Mouse (Mus musculus): Measurements from ENCODE around the gene Trim14. TPM values are rescaled to one million over a fixed set of nuclear protein-coding genes. Genes with fewer than 3 reads are reported as not detected.

The Trim14 gene
- polyA plus RNA-seq, 1 experiment from 2014 or later = 0.94 TPM

- 77% methylated on average over 3 of the region's 3 CpGs for WGBS
- no peaks in the 10 kb centered on the region for H3K9me3 ChIP-seq
- H3K27me3 ChIP-seq (ENCODE audit: insufficient read depth, poor library complexity, severe bottlenecking) = no peaks in the 10 kb centered on the region
- no peak overlapping the region for H3K27ac ChIP-seq
- H3K4me3 ChIP-seq = no peak overlapping the region
- H3K36me3 ChIP-seq = no peaks in the 10 kb centered on the region
- no peak for DNase-seq (ENCODE audit: low spot score)
- peaks cover 11% of the 10 kb centered on the region; the same call in 1 of the 2 replicates for H3K4me1 ChIP-seq (replicated peaks)
Observed at GRCm38 (mm10) chr4:46556933-46557332, 21.0 kb upstream of the Trim14 start.

GRCm38 (mm10) chr4:46555762-46556161, 19.8 kb upstream of the Trim14 start:
- Histone ChIP-seq H3K27me3 (ENCODE audit: insufficient read depth, poor library complexity, severe bottlenecking) (no peaks in the 10 kb centered on the region), H3K36me3 (no peaks in the 10 kb centered on the region), H3K4me1 (replicated peaks) (peaks cover 11% of the 10 kb centered on the region), H3K27ac (no peak overlapping the region; the same call in 1 of the 2 replicates), H3K4me3 (no peak overlapping the region), H3K9me3 (no peaks in the 10 kb centered on the region)
- DNase-seq (ENCODE audit: low spot score) = no peak
- WGBS = 88% methylated on average over 9 of the region's 9 CpGs

- Histone ChIP-seq H3K4me1 (replicated peaks) (peaks cover 14% of the 10 kb centered on the region), H3K9me3 (no peaks in the 10 kb centered on the region), H3K27me3 (ENCODE audit: insufficient read depth, poor library complexity, severe bottlenecking) (no peaks in the 10 kb centered on the region), H3K27ac (no peak overlapping the region), H3K4me3 (no peak overlapping the region), H3K36me3 (no peaks in the 10 kb centered on the region)
- no peak for DNase-seq (ENCODE audit: low spot score)
- 85% methylated on average over 10 of the region's 10 CpGs for WGBS
Observed at GRCm38 (mm10) chr4:46554295-46555069, 18.5 kb upstream of the Trim14 start.

DNA sequence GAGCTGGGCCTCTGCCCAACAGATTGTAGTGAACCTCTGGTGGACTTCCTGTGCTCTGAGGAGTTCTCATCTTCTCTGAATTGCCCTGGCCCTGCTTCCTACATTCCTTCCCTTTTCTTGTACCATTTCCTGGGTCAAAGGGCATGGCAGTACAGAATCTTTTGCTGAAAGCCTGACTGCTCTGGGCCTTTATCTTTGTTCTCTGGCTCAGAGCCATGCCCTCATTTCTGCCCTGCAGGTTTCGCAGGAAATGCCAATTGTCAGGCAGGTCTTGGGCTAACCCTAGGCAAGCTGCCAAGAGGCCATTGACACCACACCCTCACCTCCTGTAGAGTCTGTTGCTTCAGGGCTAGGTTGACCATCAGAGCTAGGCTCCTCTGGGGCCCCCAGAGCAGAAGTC, 17.9 kb upstream of the Trim14 start:
- 75% methylated on average over 1 of the region's 1 CpGs for WGBS
- H3K9me3 ChIP-seq = no peaks in the 10 kb centered on the region
- DNase-seq (ENCODE audit: low spot score) = no peak
- no peaks in the 10 kb centered on the region for H3K36me3 ChIP-seq
- H3K27ac ChIP-seq = no peak overlapping the region
- peaks cover 14% of the 10 kb centered on the region for H3K4me1 ChIP-seq (replicated peaks)
- H3K27me3 ChIP-seq (ENCODE audit: insufficient read depth, poor library complexity, severe bottlenecking) = no peaks in the 10 kb centered on the region
- H3K4me3 ChIP-seq = no peak overlapping the region

GRCm38 (mm10) chr4:46550406-46550805, 14.5 kb upstream of the Trim14 start:
- Histone ChIP-seq H3K4me3 (no peak overlapping the region), H3K36me3 (no peaks in the 10 kb centered on the region), H3K27ac (no peak overlapping the region), H3K27me3 (ENCODE audit: insufficient read depth, poor library complexity, severe bottlenecking) (peaks cover 2% of the 10 kb centered on the region; the same call in 1 of the 2 replicates), H3K4me1 (replicated peaks) (peaks cover 21% of the 10 kb centered on the region), H3K9me3 (no peaks in the 10 kb centered on the region)
- DNase-seq (ENCODE audit: low spot score) = no peak
- 68% methylated on average over 8 of the region's 8 CpGs for WGBS

DNA sequence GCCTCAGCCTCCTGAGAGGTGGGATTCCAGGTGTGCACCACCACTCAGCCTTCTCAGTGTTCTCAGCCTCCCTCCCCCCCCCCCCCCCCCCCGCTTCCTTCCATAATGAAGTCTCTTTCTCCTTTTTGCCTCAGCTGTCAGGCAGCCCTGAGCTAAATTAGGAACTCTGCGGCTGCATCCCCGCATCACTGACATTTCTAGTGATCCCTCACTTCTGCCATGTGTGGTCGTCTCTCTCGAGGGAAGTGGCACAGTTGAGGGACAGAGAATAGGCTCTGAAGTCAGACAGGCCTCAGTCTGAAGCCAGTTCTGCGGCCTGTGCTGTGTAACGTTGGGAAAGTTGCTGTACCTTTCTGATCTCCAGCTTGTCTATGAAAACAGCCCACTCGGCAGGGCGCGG, 14.0 kb upstream of the Trim14 start:
- 79% methylated on average over 10 of the region's 10 CpGs for WGBS
- Histone ChIP-seq H3K9me3 (no peaks in the 10 kb centered on the region), H3K27me3 (ENCODE audit: insufficient read depth, poor library complexity, severe bottlenecking) (peaks cover 5% of the 10 kb centered on the region; the same call in 1 of the 2 replicates), H3K4me3 (no peak overlapping the region), H3K27ac (no peak overlapping the region), H3K4me1 (replicated peaks) (peaks cover 24% of the 10 kb centered on the region), H3K36me3 (no peaks in the 10 kb centered on the region)
- DNase-seq (ENCODE audit: low spot score) = no peak

GRCm38 (mm10) chr4:46546709-46547108, 10.8 kb upstream of the Trim14 start:
- Histone ChIP-seq H3K4me1 (replicated peaks) (peaks cover 24% of the 10 kb centered on the region), H3K9me3 (no peaks in the 10 kb centered on the region), H3K36me3 (no peaks in the 10 kb centered on the region), H3K4me3 (no peak overlapping the region), H3K27me3 (ENCODE audit: insufficient read depth, poor library complexity, severe bottlenecking) (peaks cover 5% of the 10 kb centered on the region; the same call in 1 of the 2 replicates), H3K27ac (peak overlapping the region; percentile 56)
- 33% methylated on average over 6 of the region's 6 CpGs for WGBS
- peak; percentile 24 for DNase-seq (ENCODE audit: low spot score)

GRCm38 (mm10) chr4:46545498-46545897, 9.6 kb upstream of the Trim14 start:
- no peak for DNase-seq (ENCODE audit: low spot score)
- H3K4me3 ChIP-seq = no peak overlapping the region
- H3K9me3 ChIP-seq = no peaks in the 10 kb centered on the region
- H3K36me3 ChIP-seq = no peaks in the 10 kb centered on the region
- H3K4me1 ChIP-seq (replicated peaks) = peaks cover 29% of the 10 kb centered on the region
- 22% methylated on average over 9 of the region's 9 CpGs for whole genome bisulfite sequencing
- no peak overlapping the region for H3K27ac ChIP-seq
- H3K27me3 ChIP-seq (ENCODE audit: insufficient read depth, poor library complexity, severe bottlenecking) = peaks cover 10% of the 10 kb centered on the region

DNA sequence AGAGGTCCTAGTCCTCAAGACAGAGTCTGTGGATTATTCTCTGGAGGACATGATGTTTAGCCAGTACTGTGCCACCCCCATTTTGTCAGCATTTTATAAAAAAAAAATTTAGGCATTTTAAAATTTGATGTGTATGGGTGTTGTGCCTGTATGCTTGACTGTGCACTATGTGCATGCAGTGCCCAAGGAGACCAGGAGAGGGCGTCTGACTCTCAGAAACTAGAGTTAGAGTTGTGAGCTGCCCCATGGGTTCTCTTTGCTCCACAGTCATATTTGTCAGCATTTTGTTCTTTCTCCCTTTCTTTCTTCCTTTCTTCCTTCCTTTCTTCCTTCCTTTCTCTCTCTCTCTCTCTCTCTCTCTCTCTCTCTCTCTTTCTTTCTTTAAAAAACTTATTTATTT, 8.4 kb upstream of the Trim14 start:
- Histone ChIP-seq H3K9me3 (no peaks in the 10 kb centered on the region), H3K36me3 (no peaks in the 10 kb centered on the region), H3K4me1 (replicated peaks) (peaks cover 26% of the 10 kb centered on the region), H3K27me3 (ENCODE audit: insufficient read depth, poor library complexity, severe bottlenecking) (peaks cover 16% of the 10 kb centered on the region), H3K27ac (no peak overlapping the region), H3K4me3 (no peak overlapping the region)
- no peak for DNase-seq (ENCODE audit: low spot score)
- WGBS = 37% methylated on average over 1 of the region's 1 CpGs

GRCm38 (mm10) chr4:46543366-46544050, 7.6 kb upstream of the Trim14 start:
- H3K27ac ChIP-seq = no peak overlapping the region
- H3K9me3 ChIP-seq = no peaks in the 10 kb centered on the region
- 91% methylated on average over 13 of the region's 13 CpGs for WGBS
- peaks cover 26% of the 10 kb centered on the region for H3K4me1 ChIP-seq (replicated peaks)
- DNase-seq (ENCODE audit: low spot score) = no peak
- H3K4me3 ChIP-seq = no peak overlapping the region
- H3K27me3 ChIP-seq (ENCODE audit: insufficient read depth, poor library complexity, severe bottlenecking) = peaks cover 23% of the 10 kb centered on the region
- H3K36me3 ChIP-seq = no peaks in the 10 kb centered on the region

GRCm38 (mm10) chr4:46541707-46542106, 5.8 kb upstream of the Trim14 start:
- Histone ChIP-seq H3K36me3 (no peaks in the 10 kb centered on the region), H3K27me3 (ENCODE audit: insufficient read depth, poor library complexity, severe bottlenecking) (peaks cover 41% of the 10 kb centered on the region), H3K4me1 (replicated peaks) (peaks cover 21% of the 10 kb centered on the region), H3K9me3 (no peaks in the 10 kb centered on the region), H3K4me3 (no peak overlapping the region), H3K27ac (peak overlapping the region; percentile 68)
- no peak for DNase-seq (ENCODE audit: low spot score)
- 28% methylated on average over 9 of the region's 9 CpGs for WGBS

- H3K27me3 ChIP-seq (ENCODE audit: insufficient read depth, poor library complexity, severe bottlenecking) = peaks cover 61% of the 10 kb centered on the region
- WGBS = 66% methylated on average over 9 of the region's 9 CpGs
- H3K4me3 ChIP-seq = no peak overlapping the region
- H3K4me1 ChIP-seq (replicated peaks) = peaks cover 31% of the 10 kb centered on the region
- no peak overlapping the region for H3K27ac ChIP-seq
- DNase-seq (ENCODE audit: low spot score) = no peak
- H3K9me3 ChIP-seq = no peaks in the 10 kb centered on the region
- H3K36me3 ChIP-seq = no peaks in the 10 kb centered on the region
Observed at GRCm38 (mm10) chr4:46539167-46539566, 3.2 kb upstream of the Trim14 start.

- H3K27ac ChIP-seq = no peak overlapping the region
- H3K4me3 ChIP-seq = peak overlapping the region; percentile 56
- no peaks in the 10 kb centered on the region for H3K9me3 ChIP-seq
- DNase-seq (ENCODE audit: low spot score) = no peak
- H3K4me1 ChIP-seq (replicated peaks) = peaks cover 24% of the 10 kb centered on the region
- no peaks in the 10 kb centered on the region for H3K36me3 ChIP-seq
- WGBS = 7% methylated on average over 16 of the region's 16 CpGs
- H3K27me3 ChIP-seq (ENCODE audit: insufficient read depth, poor library complexity, severe bottlenecking) = peaks cover 86% of the 10 kb centered on the region
Observed at GRCm38 (mm10) chr4:46535094-46535830, 679 bp downstream of the Trim14 start.
